Mouse (Mus musculus) hindbrain, embryonic 13.5 days (tissue): ENCODE measurements around the gene Mylk4. TPM values are rescaled to one million over a fixed set of nuclear protein-coding genes. Genes with fewer than 3 reads are reported as not detected.

Experiments
- ATAC-seq: fragments of 200-750 bp; cut with Nextera tagmentation; 2 replicates; pipeline ENCODE4 v1.8.0; 2017; ENCODE audit warnings: moderate TSS enrichment; ENCODE audit not compliant: low FRiP score
- H3K27ac ChIP-seq: fragments of 300-500 bp; sonication (generic); 2 replicates; pipeline ENCODE4 v1.5.1; 2015; ENCODE audit warnings: inconsistent platforms, mild to moderate bottlenecking, moderate library complexity
- H3K27me3 ChIP-seq: fragments of 300-500 bp; sonication (generic); 2 replicates; pipeline ENCODE4 v1.6.1; 2015; ENCODE audit warnings: mild to moderate bottlenecking, inconsistent platforms
- H3K36me3 ChIP-seq: fragments of 300-500 bp; sonication (generic); 2 replicates; pipeline ENCODE4 v1.6.1; 2015; ENCODE audit warnings: mild to moderate bottlenecking, inconsistent platforms
- H3K4me1 ChIP-seq: fragments of 300-500 bp; sonication (generic); replicated peaks from 2 replicates; pipeline ENCODE4 v1.6.1; 2015; ENCODE audit warnings: inconsistent platforms
- H3K4me2 ChIP-seq: fragments of 300-500 bp; sonication (generic); 2 replicates; pipeline ENCODE4 v1.6.1; 2015; ENCODE audit warnings: inconsistent platforms, mild to moderate bottlenecking, moderate library complexity
- H3K4me3 ChIP-seq: fragments of 300-500 bp; sonication (generic); 2 replicates; pipeline ENCODE4 v1.5.1; 2015; ENCODE audit warnings: mild to moderate bottlenecking, inconsistent platforms
- H3K9ac ChIP-seq: fragments of 300-500 bp; sonication (generic); 2 replicates; pipeline ENCODE4 v1.6.1; 2015; ENCODE audit warnings: mild to moderate bottlenecking, inconsistent platforms
- H3K9me3 ChIP-seq: fragments of 300-500 bp; sonication (generic); 2 replicates; pipeline ENCODE4 v1.6.1; 2016; ENCODE audit warnings: inconsistent platforms
- WGBS: fragments of 180-500 bp; shearing (Covaris S2); methylation state at CpG from one replicate; pipeline ENCODE4 v1.1.7; 2015; 5-methylcytosine and 5-hydroxymethylcytosine counted together
- polyA plus RNA-seq: library from polyadenylated mRNA; unstranded; fragments of >200 nt; fragmentation: Nextera tagmentation; extraction: Ambion mirVana; gene quantifications from 2 replicates; pipeline ENCODE4 v1.2.1, GENCODE M21; 2015

Gene Mylk4
- polyA plus RNA-seq, 1 experiment from 2014 or later, result 0.05 TPM

GRCm38 (mm10) chr13:32748421-32748820 is 35.3 kb downstream of the Mylk4 start:
- 50% methylated on average over 2 of the region's 2 CpGs for WGBS
- no peaks in the 10 kb centered on the region for H3K9me3 ChIP-seq
- H3K27me3 ChIP-seq, result no peaks in the 10 kb centered on the region
- no peaks in the 10 kb centered on the region for H3K36me3 ChIP-seq
- H3K4me2 ChIP-seq, result no peak overlapping the region
- H3K27ac ChIP-seq, result no peak overlapping the region
- H3K4me1 ChIP-seq, result no peaks in the 10 kb centered on the region
- no peak overlapping the region for H3K4me3 ChIP-seq
- ATAC-seq, result no peak
- no peak overlapping the region for H3K9ac ChIP-seq

- no peak overlapping the region for H3K9ac ChIP-seq
- H3K27me3 ChIP-seq, result no peaks in the 10 kb centered on the region
- no peaks in the 10 kb centered on the region for H3K4me1 ChIP-seq
- ATAC-seq, result no peak
- H3K9me3 ChIP-seq, result no peaks in the 10 kb centered on the region
- H3K4me2 ChIP-seq, result no peak overlapping the region
- H3K27ac ChIP-seq, result no peak overlapping the region
- H3K4me3 ChIP-seq, result no peak overlapping the region
- WGBS, result 74% methylated on average over 7 of the region's 7 CpGs
- no peaks in the 10 kb centered on the region for H3K36me3 ChIP-seq
Measured at GRCm38 (mm10) chr13:32741161-32741560, 42.6 kb downstream of the Mylk4 start.

- H3K4me1 ChIP-seq, result no peaks in the 10 kb centered on the region
- no peaks in the 10 kb centered on the region for H3K27me3 ChIP-seq
- no peak overlapping the region for H3K4me2 ChIP-seq
- 0 out of 2 replicates have a peak, but pooled peaks have one; percentile 13 for ATAC-seq
- H3K9ac ChIP-seq, result no peak overlapping the region
- H3K36me3 ChIP-seq, result no peaks in the 10 kb centered on the region
- H3K9me3 ChIP-seq, result no peaks in the 10 kb centered on the region
- H3K27ac ChIP-seq, result no peak overlapping the region
- H3K4me3 ChIP-seq, result no peak overlapping the region
Measured at GRCm38 (mm10) chr13:32731283-32731682, 52.5 kb downstream of the Mylk4 start.

GRCm38 (mm10) chr13:32724606-32725005 is 59.1 kb downstream of the Mylk4 start:
- WGBS, result 93% methylated on average over 5 of the region's 5 CpGs
- H3K36me3 ChIP-seq, result no peaks in the 10 kb centered on the region
- no peaks in the 10 kb centered on the region for H3K9me3 ChIP-seq
- no peaks in the 10 kb centered on the region for H3K27me3 ChIP-seq
- H3K4me3 ChIP-seq, result no peak overlapping the region
- no peak overlapping the region for H3K4me2 ChIP-seq
- ATAC-seq, result no peak
- H3K4me1 ChIP-seq, result no peaks in the 10 kb centered on the region
- no peak overlapping the region for H3K27ac ChIP-seq
- no peak overlapping the region for H3K9ac ChIP-seq

GRCm38 (mm10) chr13:32721717-32722116 is 62.0 kb downstream of the Mylk4 start:
- 88% methylated on average over 4 of the region's 4 CpGs for WGBS
- no peaks in the 10 kb centered on the region for H3K9me3 ChIP-seq
- ATAC-seq, result no peak
- no peaks in the 10 kb centered on the region for H3K36me3 ChIP-seq
- no peak overlapping the region for H3K4me2 ChIP-seq
- no peak overlapping the region for H3K27ac ChIP-seq
- H3K4me3 ChIP-seq, result no peak overlapping the region
- no peaks in the 10 kb centered on the region for H3K4me1 ChIP-seq
- H3K27me3 ChIP-seq, result no peaks in the 10 kb centered on the region
- H3K9ac ChIP-seq, result no peak overlapping the region

- H3K4me3 ChIP-seq, result no peak overlapping the region
- no peaks in the 10 kb centered on the region for H3K27me3 ChIP-seq
- no peak for ATAC-seq
- no peaks in the 10 kb centered on the region for H3K36me3 ChIP-seq
- WGBS, result 62% methylated on average over 3 of the region's 3 CpGs
- no peaks in the 10 kb centered on the region for H3K9me3 ChIP-seq
- H3K4me2 ChIP-seq, result no peak overlapping the region
- no peak overlapping the region for H3K9ac ChIP-seq
- H3K27ac ChIP-seq, result no peak overlapping the region
- H3K4me1 ChIP-seq, result no peaks in the 10 kb centered on the region
Measured at GRCm38 (mm10) chr13:32719284-32719683, 64.5 kb downstream of the Mylk4 start.

- Histone ChIP-seq H3K4me3 (no peak overlapping the region), H3K27ac (no peak overlapping the region), H3K4me1 (no peaks in the 10 kb centered on the region), H3K9ac (no peak overlapping the region), H3K9me3 (no peaks in the 10 kb centered on the region), H3K27me3 (no peaks in the 10 kb centered on the region), H3K36me3 (no peaks in the 10 kb centered on the region), H3K4me2 (no peak overlapping the region)
- WGBS, result 82% methylated on average over 5 of the region's 5 CpGs
- no peak for ATAC-seq
Measured at GRCm38 (mm10) chr13:32717709-32718108, 66.0 kb downstream of the Mylk4 start.

- Histone ChIP-seq H3K4me1 (no peaks in the 10 kb centered on the region), H3K4me2 (no peak overlapping the region), H3K9me3 (no peaks in the 10 kb centered on the region), H3K27ac (no peak overlapping the region), H3K36me3 (no peaks in the 10 kb centered on the region), H3K9ac (no peak overlapping the region), H3K4me3 (no peak overlapping the region), H3K27me3 (no peaks in the 10 kb centered on the region)
- 92% methylated on average over 3 of the region's 3 CpGs for WGBS
- ATAC-seq, result no peak
Measured at GRCm38 (mm10) chr13:32712568-32712967, 71.2 kb downstream of the Mylk4 start.

- Histone ChIP-seq H3K36me3 (no peaks in the 10 kb centered on the region), H3K27me3 (no peaks in the 10 kb centered on the region), H3K4me1 (peaks cover 5% of the 10 kb centered on the region; the same call in 1 of the 2 replicates), H3K4me3 (no peak overlapping the region), H3K4me2 (no peak overlapping the region), H3K9ac (no peak overlapping the region), H3K9me3 (no peaks in the 10 kb centered on the region), H3K27ac (no peak overlapping the region)
- 82% methylated on average over 2 of the region's 2 CpGs for WGBS
- ATAC-seq, result no peak
Measured at GRCm38 (mm10) chr13:32707894-32708293, 75.9 kb downstream of the Mylk4 start.

GRCm38 (mm10) chr13:32706651-32707288 is 77.0 kb downstream of the Mylk4 start:
- no peak overlapping the region for H3K27ac ChIP-seq
- H3K4me3 ChIP-seq, result no peak overlapping the region
- no peaks in the 10 kb centered on the region for H3K27me3 ChIP-seq
- H3K9ac ChIP-seq, result no peak overlapping the region
- H3K4me1 ChIP-seq, result peaks cover 5% of the 10 kb centered on the region; the same call in 1 of the 2 replicates
- H3K4me2 ChIP-seq, result no peak overlapping the region
- 47% methylated on average over 10 of the region's 10 CpGs for WGBS
- no peaks in the 10 kb centered on the region for H3K36me3 ChIP-seq
- ATAC-seq, result peak; percentile 71
- no peaks in the 10 kb centered on the region for H3K9me3 ChIP-seq

GRCm38 (mm10) chr13:32705315-32705714 is 78.4 kb downstream of the Mylk4 start:
- 48% methylated on average over 1 of the region's 1 CpGs for WGBS
- Histone ChIP-seq H3K9me3 (no peaks in the 10 kb centered on the region), H3K4me2 (no peak overlapping the region), H3K27ac (no peak overlapping the region), H3K27me3 (no peaks in the 10 kb centered on the region), H3K36me3 (no peaks in the 10 kb centered on the region), H3K4me3 (no peak overlapping the region), H3K4me1 (peaks cover 5% of the 10 kb centered on the region; the same call in 1 of the 2 replicates), H3K9ac (no peak overlapping the region)
- no peak for ATAC-seq

GRCm38 (mm10) chr13:32704911-32705310 is 78.8 kb downstream of the Mylk4 start:
- 78% methylated on average over 2 of the region's 2 CpGs for WGBS
- H3K27ac ChIP-seq, result no peak overlapping the region
- peaks cover 5% of the 10 kb centered on the region; the same call in 1 of the 2 replicates for H3K4me1 ChIP-seq
- ATAC-seq, result no peak
- no peak overlapping the region for H3K9ac ChIP-seq
- no peaks in the 10 kb centered on the region for H3K9me3 ChIP-seq
- H3K36me3 ChIP-seq, result no peaks in the 10 kb centered on the region
- no peak overlapping the region for H3K4me2 ChIP-seq
- no peaks in the 10 kb centered on the region for H3K27me3 ChIP-seq
- H3K4me3 ChIP-seq, result no peak overlapping the region

GRCm38 (mm10) chr13:32701564-32701963 is 82.2 kb downstream of the Mylk4 start:
- no peaks in the 10 kb centered on the region for H3K36me3 ChIP-seq
- WGBS, result 81% methylated on average over 1 of the region's 1 CpGs
- H3K4me1 ChIP-seq, result peaks cover 3% of the 10 kb centered on the region; the same call in 1 of the 2 replicates
- H3K9ac ChIP-seq, result no peak overlapping the region
- no peaks in the 10 kb centered on the region for H3K9me3 ChIP-seq
- H3K27me3 ChIP-seq, result no peaks in the 10 kb centered on the region
- no peak overlapping the region for H3K27ac ChIP-seq
- H3K4me2 ChIP-seq, result no peak overlapping the region
- ATAC-seq, result no peak
- H3K4me3 ChIP-seq, result no peak overlapping the region
